Mouse (Mus musculus) MEL (cell line): ENCODE results near the gene 1700025G04Rik.

Experiments
- BHLHE40 ChIP-seq: IDR thresholded peaks from 2 replicates; pipeline ENCODE4 v1.6.1; 2012; ENCODE audit warnings: low read depth, mild to moderate bottlenecking, inconsistent platforms, low read length, improper control_type of control experiment, borderline replicate concordance
- CTCF ChIP-seq, 3 experiments: IDR thresholded peaks in 2 of 3; conservative IDR thresholded peaks in 1 of 3; 2 replicates each; pipeline ENCODE4 v1.5.1; 2011 to 2012; ENCODE audit warnings: low read length in 3 of 3, low read depth in 2 of 3, mild to moderate bottlenecking in 2 of 3, improper control_type of control experiment in 1 of 3, inconsistent platforms in 1 of 3, mixed read lengths in 1 of 3, moderate library complexity in 1 of 3; ENCODE audit not compliant: control insufficient read depth in 1 of 3, insufficient read depth in 1 of 3, poor library complexity in 1 of 3, severe bottlenecking in 1 of 3
- ELF1 ChIP-seq: IDR thresholded peaks from 2 replicates; pipeline ENCODE4 v1.6.1; 2014; ENCODE audit warnings: low read depth, mild to moderate bottlenecking, inconsistent platforms, low read length, improper control_type of control experiment, moderate library complexity
- EP300 ChIP-seq, 2 experiments: IDR thresholded peaks; 2 replicates each; pipeline ENCODE4 v1.6.1; 2011; ENCODE audit warnings: improper control_type of control experiment in 2 of 2, low read length in 2 of 2, low read depth in 1 of 2, mild to moderate bottlenecking in 1 of 2
- GATA1 ChIP-seq: IDR thresholded peaks from 2 replicates; pipeline ENCODE4 v1.6.1; 2011; ENCODE audit warnings: low read depth, low read length, improper control_type of control experiment
- MAX ChIP-seq: IDR thresholded peaks from 2 replicates; pipeline ENCODE4 v1.6.1; 2011; ENCODE audit warnings: low read length, improper control_type of control experiment
- MAZ ChIP-seq: IDR thresholded peaks from 2 replicates; pipeline ENCODE4 v1.6.1; 2012; ENCODE audit warnings: low read depth, mild to moderate bottlenecking, inconsistent platforms, low read length, improper control_type of control experiment
- MXI1 ChIP-seq: IDR thresholded peaks from 2 replicates; pipeline ENCODE4 v1.6.1; 2011; ENCODE audit warnings: mild to moderate bottlenecking, low read depth, low read length, improper control_type of control experiment
- NRF1 ChIP-seq: IDR thresholded peaks from 2 replicates; pipeline ENCODE4 v1.6.1; 2014; ENCODE audit warnings: low read depth, mild to moderate bottlenecking, inconsistent platforms, low read length, improper control_type of control experiment, moderate library complexity; ENCODE audit not compliant: poor library complexity, insufficient read depth, severe bottlenecking
- POLR2A ChIP-seq, 2 experiments: IDR thresholded peaks; 2 replicates each; pipeline ENCODE4 v1.6.1; 2011 to 2012; ENCODE audit warnings: low read length in 2 of 2, mild to moderate bottlenecking in 2 of 2, control low read depth in 1 of 2, improper control_type of control experiment in 1 of 2, low read depth in 1 of 2, moderate library complexity in 1 of 2; ENCODE audit not compliant: control insufficient read depth in 1 of 2, insufficient read depth in 1 of 2, poor library complexity in 1 of 2
- RAD21 ChIP-seq: IDR thresholded peaks from 2 replicates; pipeline ENCODE4 v1.6.1; 2011; ENCODE audit warnings: mild to moderate bottlenecking, low read depth, low read length, improper control_type of control experiment
- RCOR1 ChIP-seq: IDR thresholded peaks from 2 replicates; pipeline ENCODE4 v1.6.1; 2012; ENCODE audit warnings: low read depth, mild to moderate bottlenecking, inconsistent platforms, low read length, improper control_type of control experiment
- TAL1 ChIP-seq: IDR thresholded peaks from 2 replicates; pipeline ENCODE4 v1.6.1; 2012; ENCODE audit warnings: mild to moderate bottlenecking, inconsistent platforms, low read length, moderate library complexity, mixed read lengths

DNA sequence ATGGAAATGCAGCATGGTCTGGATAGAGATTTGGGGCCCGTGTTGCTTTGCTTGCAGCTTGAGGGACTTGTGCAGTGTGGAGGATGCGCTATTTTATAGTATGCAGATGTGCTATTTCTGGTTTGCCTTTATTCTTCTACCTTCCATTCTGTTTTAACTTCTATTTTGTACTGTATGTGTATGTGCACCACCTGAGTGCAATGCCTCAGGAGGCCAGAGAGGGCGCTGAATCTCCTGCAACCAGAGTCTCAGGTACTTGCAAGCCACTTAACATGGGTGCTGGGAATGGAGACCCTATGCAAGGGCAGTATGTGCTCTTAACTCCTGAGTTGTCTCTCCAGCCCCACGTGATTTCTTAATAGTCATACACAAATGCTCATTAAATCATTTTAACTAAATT, 98.4 kb downstream of the 1700025G04Rik start:
- no peak for TF ChIP-seq POLR2A (IDR thresholded peaks at IDR 0.05; ENCODE audit: control insufficient read depth in 1 of 2, insufficient read depth in 1 of 2, low read depth in 1 of 2, low read length in 2 of 2, poor library complexity in 1 of 2)
- TF ChIP-seq ELF1: no peak
- peak; percentile 9 to 35 (median 18); a peak in 4 of 6 replicates for TF ChIP-seq CTCF (IDR thresholded peaks at IDR 0.05 in 2 of 3, conservative IDR thresholded peaks at IDR 0.05 in 1 of 3; ENCODE audit: control insufficient read depth in 1 of 3, insufficient read depth in 1 of 3, low read depth in 2 of 3, low read length in 3 of 3, poor library complexity in 1 of 3, severe bottlenecking in 1 of 3)
- TF ChIP-seq GATA1: no peak
- TF ChIP-seq TAL1: no peak
- TF ChIP-seq MAZ: no peak
- TF ChIP-seq MXI1: no peak
- no peak for TF ChIP-seq EP300 (IDR thresholded peaks at IDR 0.05; ENCODE audit: low read depth in 1 of 2, low read length in 2 of 2)
- no peak for TF ChIP-seq NRF1
- TF ChIP-seq BHLHE40: no peak
- TF ChIP-seq RAD21: no peak; the same call in 1 of the 2 replicates
- TF ChIP-seq RCOR1: no peak
- no peak for TF ChIP-seq MAX
